Mouse (Mus musculus): ENCODE data around the gene Tarbp2. TPM values are rescaled to one million over a fixed set of nuclear protein-coding genes. Genes with fewer than 3 reads are reported as not detected.

Tarbp2 gene
- polyA plus RNA-seq, 1 experiment from 2014 or later = 92.7 TPM

Other genes with a start within 250 kb of the Tarbp2 start
- gene Gm9918, start 247.6 kb upstream of the Tarbp2 start, polyA plus RNA-seq (2014; fragmentation: Nextera tagmentation; extraction: Ambion mirVana) = 0.58 and 1.2 TPM in 2 replicates
- gene Mfsd5, start 238.7 kb upstream of the Tarbp2 start, polyA plus RNA-seq (2014; fragmentation: Nextera tagmentation; extraction: Ambion mirVana) = 51.6 and 57.2 TPM in 2 replicates
- gene Espl1, start 221.9 kb upstream of the Tarbp2 start, polyA plus RNA-seq (2014; fragmentation: Nextera tagmentation; extraction: Ambion mirVana) = 36.0 and 37.7 TPM in 2 replicates
- 453 and 469 TPM in 2 replicates for gene Pfdn5, start 192.1 kb upstream of the Tarbp2 start, polyA plus RNA-seq (2014; fragmentation: Nextera tagmentation; extraction: Ambion mirVana)
- 101 and 103 TPM in 2 replicates for gene Myg1, start 186.5 kb upstream of the Tarbp2 start, polyA plus RNA-seq (2014; fragmentation: Nextera tagmentation; extraction: Ambion mirVana)
- gene Aaas, start 167.4 kb upstream of the Tarbp2 start, polyA plus RNA-seq (2014; fragmentation: Nextera tagmentation; extraction: Ambion mirVana) = 98.3 and 102 TPM in 2 replicates
- gene Sp7, start 151.0 kb upstream of the Tarbp2 start, polyA plus RNA-seq (2014; fragmentation: Nextera tagmentation; extraction: Ambion mirVana) = 2.4 and 3.0 TPM in 2 replicates
- 12.8 and 13.9 TPM in 2 replicates for gene Sp1, start 112.0 kb upstream of the Tarbp2 start, polyA plus RNA-seq (2014; fragmentation: Nextera tagmentation; extraction: Ambion mirVana)
- 0.24 TPM in 1 of 2 replicates, not detected in the other for gene Amhr2, start 72.8 kb upstream of the Tarbp2 start, polyA plus RNA-seq (2014; fragmentation: Nextera tagmentation; extraction: Ambion mirVana)
- 75.0 and 76.5 TPM in 2 replicates for gene Prr13, start 59.2 kb upstream of the Tarbp2 start, polyA plus RNA-seq (2014; fragmentation: Nextera tagmentation; extraction: Ambion mirVana)
- gene Pcbp2, start 47.7 kb upstream of the Tarbp2 start, polyA plus RNA-seq (2014; fragmentation: Nextera tagmentation; extraction: Ambion mirVana) = 288 and 290 TPM in 2 replicates
- gene Gm10337, start 14.5 kb upstream of the Tarbp2 start, polyA plus RNA-seq (2014; fragmentation: Nextera tagmentation; extraction: Ambion mirVana) = 3.4 TPM in 1 of 2 replicates, not detected in the other
- gene Map3k12, start 1.1 kb upstream of the Tarbp2 start, polyA plus RNA-seq (2014; fragmentation: Nextera tagmentation; extraction: Ambion mirVana) = 13.4 and 15.4 TPM in 2 replicates
- gene Npff, start 6.8 kb downstream of the Tarbp2 start, polyA plus RNA-seq (2014; fragmentation: Nextera tagmentation; extraction: Ambion mirVana) = 0.52 and 0.66 TPM in 2 replicates
- 0.20 and 0.21 TPM in 2 replicates for gene Gm28047, start 106.9 kb downstream of the Tarbp2 start, polyA plus RNA-seq (2014; fragmentation: Nextera tagmentation; extraction: Ambion mirVana)
- gene Atf7, start 107.3 kb downstream of the Tarbp2 start, polyA plus RNA-seq (2014; fragmentation: Nextera tagmentation; extraction: Ambion mirVana) = 13.7 and 17.4 TPM in 2 replicates
- 60.4 and 79.9 TPM in 2 replicates for gene Atp5g2, start 154.2 kb downstream of the Tarbp2 start, polyA plus RNA-seq (2014; fragmentation: Nextera tagmentation; extraction: Ambion mirVana)
- gene Calcoco1, start 204.0 kb downstream of the Tarbp2 start, polyA plus RNA-seq (2014; fragmentation: Nextera tagmentation; extraction: Ambion mirVana) = 32.2 and 34.0 TPM in 2 replicates